Mouse (Mus musculus) lung, embryonic 15.5 days (tissue): ENCODE measurements around the gene Gm20479. TPM values are rescaled to one million over a fixed set of nuclear protein-coding genes. Genes with fewer than 3 reads are reported as not detected.
A peak's percentile ranks its signal among the peaks of the same experiment; 100 is the strongest.

ENCODE experiments used
- ATAC-seq: fragments of 200-750 bp; cut with Nextera tagmentation; 2 replicates; pipeline ENCODE4 v1.8.0; 2017; ENCODE audit warnings: moderate number of reproducible peaks, borderline replicate concordance; ENCODE audit not compliant: low FRiP score, low TSS enrichment; ENCODE audit errors: extremely low read depth
- H3K27ac ChIP-seq: fragments of 300-500 bp; sonication (generic); 2 replicates; pipeline ENCODE4 v1.5.1; 2015; ENCODE audit warnings: moderate library complexity, mild to moderate bottlenecking, inconsistent platforms
- H3K27me3 ChIP-seq: fragments of 300-500 bp; sonication (generic); 2 replicates; pipeline ENCODE4 v1.6.1; 2015; ENCODE audit warnings: inconsistent platforms
- H3K36me3 ChIP-seq: fragments of 300-500 bp; sonication (generic); 2 replicates; pipeline ENCODE4 v1.6.1; 2015; ENCODE audit warnings: inconsistent platforms
- H3K4me1 ChIP-seq: fragments of 300-500 bp; sonication (generic); 2 replicates; pipeline ENCODE4 v1.6.1; 2015; ENCODE audit warnings: inconsistent platforms
- H3K4me2 ChIP-seq: fragments of 300-500 bp; sonication (generic); 2 replicates; pipeline ENCODE4 v1.6.1; 2015; ENCODE audit warnings: inconsistent platforms, mild to moderate bottlenecking, moderate library complexity
- H3K4me3 ChIP-seq: fragments of 300-500 bp; sonication (generic); 2 replicates; pipeline ENCODE4 v1.5.1; 2015; ENCODE audit warnings: mild to moderate bottlenecking, inconsistent platforms
- H3K9ac ChIP-seq: fragments of 300-500 bp; sonication (generic); 2 replicates; pipeline ENCODE4 v1.6.1; 2015; ENCODE audit warnings: inconsistent platforms
- H3K9me3 ChIP-seq: fragments of 300-500 bp; sonication (generic); 2 replicates; pipeline ENCODE4 v1.6.1; 2016; ENCODE audit warnings: inconsistent platforms
- WGBS: fragments of 180-500 bp; shearing (Covaris S2); methylation state at CpG from one replicate; pipeline ENCODE4 v1.1.7; 2015; 5-methylcytosine and 5-hydroxymethylcytosine counted together
- polyA plus RNA-seq: library from polyadenylated mRNA; unstranded; fragments of >200 nt; fragmentation: Nextera tagmentation; extraction: Ambion mirVana; gene quantifications from 2 replicates; pipeline ENCODE4 v1.2.1, GENCODE M21; 2015

The Gm20479 gene
- polyA plus RNA-seq = 0.79 and 1.3 TPM in 2 replicates

DNA sequence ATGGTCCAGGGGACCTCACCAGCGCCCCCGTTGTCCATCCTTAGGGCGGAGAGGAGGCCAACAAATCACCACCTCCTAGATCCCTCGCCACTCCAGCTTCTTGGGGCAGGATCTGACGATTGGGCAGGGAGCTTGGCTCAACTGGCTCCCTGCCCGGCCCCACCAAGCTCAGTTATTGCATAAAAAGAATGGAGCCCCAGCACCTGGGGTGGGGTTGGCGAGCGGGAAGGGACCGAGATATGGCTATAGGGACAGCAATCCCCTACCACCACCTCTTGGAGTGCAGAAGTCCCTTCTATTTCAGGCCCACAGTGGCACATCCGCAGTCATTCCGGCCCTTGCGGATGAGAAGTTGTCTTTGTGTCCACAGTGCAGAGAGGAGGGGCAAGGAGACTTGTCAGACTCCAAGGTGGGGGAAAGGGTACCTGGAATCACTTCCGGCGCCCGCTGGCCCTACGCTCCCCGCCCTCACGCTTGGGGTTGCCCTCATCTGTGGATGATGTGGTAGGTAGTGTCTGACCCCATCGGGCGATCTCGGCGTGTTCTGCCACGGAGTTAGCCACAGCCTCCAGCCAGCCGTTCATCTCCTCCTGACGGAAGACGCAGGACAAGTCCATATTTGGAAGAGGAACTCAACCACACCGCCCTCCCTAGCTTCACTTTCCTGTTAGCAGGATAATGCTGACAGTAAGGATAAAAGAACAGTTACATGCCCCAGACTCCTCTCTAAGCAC is at the start of gene Gm20479:
Gene Gm20479 (minus strand): TSS at position 559 of the 734 bp plus-strand sequence.
- Histone ChIP-seq H3K36me3 (peaks cover under 1% of the 10 kb centered on the region; the same call in 1 of the 2 replicates), H3K4me1 (peaks cover 36% of the 10 kb centered on the region), H3K27ac (peak within 1 kb of the TSS; percentile 84), H3K4me2 (peak within 1 kb of the TSS; percentile 81), H3K27me3 (0 out of 2 replicates have a peak, but pooled peaks cover under 1% of the 10 kb centered on the region), H3K9ac (peak within 1 kb of the TSS; percentile 40), H3K9me3 (no peaks in the 10 kb centered on the region), H3K4me3 (peak within 1 kb of the TSS; percentile 78)
- 2% methylated on average over 27 of the region's 27 CpGs for WGBS
- no peak for ATAC-seq

GRCm38 (mm10) chr7:27406481-27406880 is 49.3 kb upstream of the Gm20479 start:
- no peak overlapping the region for H3K27ac ChIP-seq
- ATAC-seq = no peak
- peaks cover 7% of the 10 kb centered on the region; the same call in 1 of the 2 replicates for H3K9me3 ChIP-seq
- 76% methylated on average over 7 of the region's 7 CpGs for WGBS
- peaks cover 12% of the 10 kb centered on the region for H3K4me1 ChIP-seq
- no peak overlapping the region for H3K4me2 ChIP-seq
- H3K9ac ChIP-seq = no peak overlapping the region
- peaks cover 93% of the 10 kb centered on the region for H3K27me3 ChIP-seq
- H3K36me3 ChIP-seq = no peaks in the 10 kb centered on the region
- H3K4me3 ChIP-seq = no peak overlapping the region

DNA sequence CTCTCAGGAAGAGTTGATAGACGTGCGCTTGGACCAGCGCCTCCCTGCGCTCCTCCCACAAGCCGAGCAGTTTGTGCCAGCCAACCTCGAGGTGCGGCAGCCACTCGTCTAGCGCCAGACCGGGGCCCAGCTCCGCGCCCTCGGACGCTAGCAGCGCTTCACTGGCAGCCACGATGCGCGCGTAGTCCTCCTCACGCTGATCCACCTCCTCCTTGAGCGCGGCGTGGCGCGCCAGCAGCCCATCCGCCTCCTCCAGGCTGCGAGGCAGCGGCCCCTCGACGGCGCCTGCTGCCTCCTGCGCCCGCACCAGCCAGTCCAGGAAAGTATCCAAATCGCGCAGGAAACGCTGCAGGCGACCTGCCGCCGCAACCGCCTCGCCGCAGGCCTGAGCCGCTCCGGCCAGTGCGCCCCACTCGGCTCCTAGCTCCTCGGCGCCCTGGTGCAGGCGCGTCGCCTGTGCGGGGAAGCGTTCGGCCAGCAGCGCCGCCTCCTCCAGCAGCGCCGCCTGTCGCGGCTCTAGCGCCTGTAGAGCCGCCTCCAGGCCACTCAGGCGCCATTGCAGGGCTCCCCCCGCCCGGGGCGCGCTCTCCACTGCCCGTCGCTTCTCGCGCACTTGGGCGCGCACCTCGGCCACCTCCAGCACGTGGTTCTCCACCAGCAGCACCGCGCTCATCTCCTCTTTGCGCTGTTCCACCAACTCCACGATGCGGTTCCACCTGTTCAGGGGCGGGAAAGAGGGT is 47.2 kb upstream of the Gm20479 start:
- peak overlapping the region; percentile 27 for H3K4me2 ChIP-seq
- peaks cover 7% of the 10 kb centered on the region; the same call in 1 of the 2 replicates for H3K9me3 ChIP-seq

DNA sequence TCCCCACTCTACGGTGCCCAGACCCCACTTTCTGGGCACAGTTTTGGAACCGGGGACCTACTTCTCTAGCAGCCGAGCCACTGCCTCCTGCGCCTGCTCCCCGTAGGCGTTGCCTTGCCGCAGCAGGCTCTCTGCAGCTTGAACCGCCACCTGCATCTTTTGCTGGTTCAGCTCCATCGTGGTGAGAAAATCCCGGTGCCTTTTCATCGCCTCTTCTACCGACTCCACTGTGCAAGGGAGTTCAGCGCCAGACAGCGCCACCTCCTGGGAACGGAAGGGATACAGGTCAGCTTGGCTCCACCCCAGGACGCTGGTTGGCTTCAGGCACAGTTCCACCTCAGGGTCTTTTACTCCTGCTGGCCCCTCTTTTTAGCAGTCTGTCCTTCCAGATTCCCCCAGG is 45.5 kb upstream of the Gm20479 start:
- no peak for ATAC-seq
- Histone ChIP-seq H3K36me3 (no peaks in the 10 kb centered on the region), H3K27ac (no peak overlapping the region), H3K4me3 (no peak overlapping the region), H3K27me3 (peaks cover 88% of the 10 kb centered on the region), H3K9ac (no peak overlapping the region), H3K4me1 (no peaks in the 10 kb centered on the region), H3K9me3 (peaks cover 7% of the 10 kb centered on the region; the same call in 1 of the 2 replicates), H3K4me2 (no peak overlapping the region)
- WGBS = 7% methylated on average over 16 of the region's 16 CpGs

More for the DNA sequence above, 47.2 kb upstream of the Gm20479 start:
- Histone ChIP-seq H3K4me3 (0 out of 2 replicates have a peak overlapping the region, but pooled peaks have one; percentile 7), H3K27ac (no peak overlapping the region), H3K27me3 (peaks cover 95% of the 10 kb centered on the region), H3K36me3 (no peaks in the 10 kb centered on the region), H3K4me1 (peaks cover 12% of the 10 kb centered on the region), H3K9ac (no peak overlapping the region)
- 5% methylated on average over 79 of the region's 81 CpGs for WGBS
- ATAC-seq = no peak

GRCm38 (mm10) chr7:27400545-27400944 is 43.3 kb upstream of the Gm20479 start:
- no peak overlapping the region for H3K27ac ChIP-seq
- H3K9ac ChIP-seq = no peak overlapping the region
- peaks cover 88% of the 10 kb centered on the region for H3K27me3 ChIP-seq
- H3K36me3 ChIP-seq = no peaks in the 10 kb centered on the region
- no peak for ATAC-seq
- WGBS = 67% methylated on average over 7 of the region's 7 CpGs
- peaks cover 5% of the 10 kb centered on the region for H3K4me1 ChIP-seq
- no peak overlapping the region for H3K4me2 ChIP-seq
- H3K9me3 ChIP-seq = peaks cover 7% of the 10 kb centered on the region; the same call in 1 of the 2 replicates
- no peak overlapping the region for H3K4me3 ChIP-seq

- H3K4me2 ChIP-seq = peak overlapping the region; percentile 80; the same call in 1 of the 2 replicates
- no peak overlapping the region for H3K9ac ChIP-seq
- 15% methylated on average over 26 of the region's 26 CpGs for WGBS
- H3K27ac ChIP-seq = no peak overlapping the region
- no peaks in the 10 kb centered on the region for H3K9me3 ChIP-seq
- peaks cover 5% of the 10 kb centered on the region for H3K4me1 ChIP-seq
- H3K36me3 ChIP-seq = no peaks in the 10 kb centered on the region
- peak overlapping the region; percentile 46; the same call in 1 of the 2 replicates for H3K4me3 ChIP-seq
- peak; percentile 48 for ATAC-seq
- peaks cover 89% of the 10 kb centered on the region for H3K27me3 ChIP-seq
These were observed 40.1 kb upstream of the Gm20479 start for GRCm38 (mm10) chr7:27397048-27397949.

DNA sequence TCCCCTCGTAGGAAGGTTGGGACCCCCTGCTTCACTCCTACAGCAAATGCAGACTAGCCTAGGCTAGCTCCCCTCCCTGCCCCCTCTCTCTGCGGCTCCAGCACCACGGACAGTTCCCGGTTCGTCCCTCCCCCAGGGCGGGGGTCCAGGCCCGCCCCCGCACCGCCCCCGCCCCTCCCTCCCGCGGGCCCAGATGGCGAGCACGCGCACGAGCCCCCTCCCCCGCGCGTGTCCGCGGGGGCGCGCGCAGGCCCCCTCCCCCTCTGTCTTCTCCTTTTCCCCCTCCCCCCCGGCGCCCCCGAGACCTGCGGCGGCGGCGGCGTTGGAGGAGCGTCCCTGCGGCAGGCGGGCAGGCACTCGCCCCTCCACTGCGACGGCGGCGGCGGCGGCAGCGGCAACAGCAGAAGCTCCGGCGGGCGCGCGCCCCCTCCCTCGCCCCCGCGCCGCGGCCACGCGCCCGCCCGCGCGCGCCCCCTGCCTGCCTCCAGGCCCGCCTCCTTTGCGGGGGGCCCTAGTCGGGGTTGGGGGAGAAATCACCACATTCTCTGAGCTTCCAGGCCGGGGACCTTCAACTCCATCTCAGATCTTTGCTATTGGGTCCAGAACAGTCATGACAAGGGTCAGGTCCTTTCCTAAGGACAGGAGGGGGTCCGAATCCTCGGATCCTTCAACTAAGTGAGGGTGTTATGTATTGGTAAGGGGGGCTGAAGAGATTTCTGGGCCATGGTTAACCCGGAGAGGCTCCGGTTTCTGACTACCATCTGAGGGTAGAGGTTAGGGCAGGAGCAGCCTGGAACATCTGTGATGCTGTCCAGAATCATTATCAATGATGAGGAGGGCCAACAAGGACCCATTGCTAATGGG is 39.2 kb upstream of the Gm20479 start:
- H3K4me1 ChIP-seq = peaks cover 5% of the 10 kb centered on the region
- no peak for ATAC-seq
- H3K36me3 ChIP-seq = no peaks in the 10 kb centered on the region
- H3K27ac ChIP-seq = no peak overlapping the region
- no peaks in the 10 kb centered on the region for H3K9me3 ChIP-seq
- H3K4me2 ChIP-seq = peak overlapping the region; percentile 80
- peak overlapping the region; percentile 46 for H3K4me3 ChIP-seq
- WGBS = 2% methylated on average over 45 of the region's 68 CpGs
- H3K27me3 ChIP-seq = peaks cover 89% of the 10 kb centered on the region
- no peak overlapping the region for H3K9ac ChIP-seq

- Histone ChIP-seq H3K4me1 (peaks cover 5% of the 10 kb centered on the region), H3K9ac (no peak overlapping the region), H3K27ac (no peak overlapping the region), H3K4me2 (peak overlapping the region; percentile 80), H3K27me3 (peaks cover 90% of the 10 kb centered on the region), H3K4me3 (peak overlapping the region; percentile 46), H3K9me3 (no peaks in the 10 kb centered on the region), H3K36me3 (no peaks in the 10 kb centered on the region)
- 4% methylated on average over 22 of the region's 22 CpGs for WGBS
- no peak for ATAC-seq
These were observed 38.4 kb upstream of the Gm20479 start for GRCm38 (mm10) chr7:27395521-27396183.

DNA sequence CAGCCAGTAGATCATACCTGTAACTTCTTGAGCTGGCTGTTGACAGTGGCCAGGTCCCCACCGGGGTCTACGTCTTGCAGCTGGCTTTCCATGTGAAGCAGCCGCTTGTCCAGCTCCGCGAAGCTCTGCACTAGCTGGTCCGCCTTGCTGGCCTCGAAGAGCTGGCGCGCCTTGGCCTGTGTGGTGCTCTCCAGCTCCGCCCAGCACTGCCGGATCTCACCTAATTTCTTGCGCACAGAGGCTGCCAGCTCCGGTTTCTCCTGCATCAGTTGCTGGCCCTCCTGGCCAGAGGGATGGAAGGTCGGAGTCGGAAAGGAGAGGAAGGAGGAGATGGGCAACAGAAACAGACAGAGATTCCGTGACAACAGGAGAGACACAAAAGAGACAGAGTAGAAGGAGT is 34.2 kb upstream of the Gm20479 start:
- Histone ChIP-seq H3K9me3 (no peaks in the 10 kb centered on the region), H3K4me2 (no peak overlapping the region), H3K36me3 (no peaks in the 10 kb centered on the region), H3K27me3 (peaks cover 58% of the 10 kb centered on the region), H3K4me1 (peaks cover under 1% of the 10 kb centered on the region), H3K9ac (no peak overlapping the region), H3K4me3 (no peak overlapping the region), H3K27ac (no peak overlapping the region)
- ATAC-seq = no peak
- WGBS = 39% methylated on average over 16 of the region's 16 CpGs

DNA sequence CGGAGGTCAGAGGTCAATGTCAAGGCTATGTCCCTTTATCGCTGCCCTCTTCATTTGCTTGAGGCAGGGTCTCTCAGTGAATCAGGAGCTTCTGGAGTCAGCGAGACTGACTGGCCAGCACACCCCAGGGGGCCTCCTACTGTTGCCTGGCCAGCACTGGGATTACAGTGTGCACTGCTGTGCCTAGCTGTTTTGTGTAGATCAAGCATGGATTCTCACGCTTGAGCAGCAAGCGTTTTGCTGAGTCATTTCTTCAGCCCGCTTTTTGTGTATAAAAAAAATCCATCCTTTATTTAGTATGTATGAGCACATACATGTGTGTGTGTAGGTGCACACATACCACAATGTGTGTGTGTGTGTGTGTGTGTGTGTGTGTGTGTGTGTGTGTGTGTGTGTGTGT is 32.0 kb upstream of the Gm20479 start:
- Histone ChIP-seq H3K4me2 (no peak overlapping the region), H3K4me3 (no peak overlapping the region), H3K36me3 (no peaks in the 10 kb centered on the region), H3K9me3 (no peaks in the 10 kb centered on the region), H3K4me1 (no peaks in the 10 kb centered on the region), H3K27ac (no peak overlapping the region), H3K9ac (no peak overlapping the region), H3K27me3 (peaks cover 36% of the 10 kb centered on the region)
- ATAC-seq = no peak
- WGBS = 54% methylated on average over 6 of the region's 6 CpGs
